Mouse (Mus musculus): ENCODE data around the gene D17H6S53E.
A peak's percentile ranks its signal among the peaks of the same experiment; 100 is the strongest.

Gene D17H6S53E

DNA sequence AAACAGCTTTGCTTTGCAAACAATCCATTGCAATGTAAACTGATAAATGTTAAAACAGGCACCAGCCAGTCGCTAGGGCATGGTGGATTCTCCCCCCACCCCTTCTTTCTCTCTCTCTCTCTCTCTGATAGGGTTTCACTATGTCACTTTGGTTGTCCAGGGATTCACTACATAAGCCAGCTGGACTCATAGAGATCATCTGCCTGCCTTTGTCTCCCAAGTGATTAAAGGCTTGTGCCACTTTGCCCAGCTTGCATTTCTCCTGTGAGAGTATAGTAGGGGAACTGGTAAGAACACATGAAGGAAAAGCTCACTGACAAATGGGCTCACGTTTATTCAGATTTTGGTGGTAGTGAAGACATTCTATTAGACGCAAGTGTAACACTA lies 6.0 kb downstream of the D17H6S53E start:
- DNase-seq (ENCODE audit: low spot score), result no peak

DNA sequence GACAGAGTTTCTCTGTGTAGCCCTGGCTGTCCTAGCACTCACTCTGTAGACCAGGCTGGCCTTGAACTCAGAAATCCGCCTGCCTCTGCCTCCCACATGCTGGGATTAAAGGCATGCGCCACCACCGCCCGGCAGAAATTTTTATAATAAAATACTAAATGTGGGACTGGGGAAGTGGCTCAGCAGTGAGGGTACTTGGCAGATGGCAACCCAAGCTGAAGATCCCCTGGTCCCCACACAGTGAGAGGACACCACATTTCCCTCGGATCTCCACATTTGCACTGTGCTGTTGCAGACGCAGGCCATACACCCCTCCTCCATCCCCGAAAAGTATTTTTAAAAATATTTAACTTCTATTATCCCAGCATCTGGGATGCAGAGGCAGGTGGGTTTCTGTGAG lies 7.3 kb downstream of the D17H6S53E start:
- DNase-seq (ENCODE audit: low spot score), result no peak

DNA sequence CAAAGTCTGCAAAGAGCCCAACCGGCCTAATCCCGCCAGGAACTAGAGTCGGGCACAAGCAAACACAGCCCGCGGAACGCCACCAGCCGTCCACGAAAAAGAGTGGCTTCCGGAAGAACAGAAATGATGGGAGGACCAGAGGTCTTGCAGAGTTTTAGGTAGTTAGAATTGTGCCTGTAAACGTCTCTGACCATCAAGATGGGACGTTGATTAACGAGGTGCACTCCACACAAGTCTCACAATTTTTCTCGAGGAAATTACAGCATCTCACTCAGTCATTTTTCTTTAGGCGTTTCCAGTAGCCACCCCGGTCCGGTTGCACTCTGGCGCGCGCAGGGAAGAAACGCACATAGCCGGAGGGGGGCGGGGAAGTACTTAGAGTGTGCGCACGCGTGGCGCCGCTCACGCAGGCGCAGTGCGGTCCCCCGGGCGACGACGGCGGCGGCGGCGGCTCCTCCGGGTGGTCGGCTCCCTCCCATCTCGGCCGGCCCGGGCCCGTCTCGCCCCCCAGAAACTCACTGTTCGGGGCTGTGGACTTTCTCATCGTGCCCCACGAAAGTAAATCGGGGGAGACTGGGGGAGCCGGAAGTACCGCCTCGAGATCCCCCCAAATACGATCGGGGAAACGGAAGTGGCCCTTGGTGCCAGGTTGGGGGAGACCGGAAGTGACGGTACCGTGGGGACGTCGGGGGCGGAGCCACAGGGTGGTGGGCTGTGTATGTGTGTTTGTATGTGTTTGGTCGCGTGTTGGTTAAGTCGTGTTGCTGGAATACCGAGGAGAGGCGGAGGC lies 8.8 kb downstream of the D17H6S53E start, which contains the start of gene Bag6:
Gene Bag6 (plus strand): TSS at position 378 of the 790 bp plus-strand sequence.
- DNase-seq (ENCODE audit: low spot score), result peak; percentile 94

DNA sequence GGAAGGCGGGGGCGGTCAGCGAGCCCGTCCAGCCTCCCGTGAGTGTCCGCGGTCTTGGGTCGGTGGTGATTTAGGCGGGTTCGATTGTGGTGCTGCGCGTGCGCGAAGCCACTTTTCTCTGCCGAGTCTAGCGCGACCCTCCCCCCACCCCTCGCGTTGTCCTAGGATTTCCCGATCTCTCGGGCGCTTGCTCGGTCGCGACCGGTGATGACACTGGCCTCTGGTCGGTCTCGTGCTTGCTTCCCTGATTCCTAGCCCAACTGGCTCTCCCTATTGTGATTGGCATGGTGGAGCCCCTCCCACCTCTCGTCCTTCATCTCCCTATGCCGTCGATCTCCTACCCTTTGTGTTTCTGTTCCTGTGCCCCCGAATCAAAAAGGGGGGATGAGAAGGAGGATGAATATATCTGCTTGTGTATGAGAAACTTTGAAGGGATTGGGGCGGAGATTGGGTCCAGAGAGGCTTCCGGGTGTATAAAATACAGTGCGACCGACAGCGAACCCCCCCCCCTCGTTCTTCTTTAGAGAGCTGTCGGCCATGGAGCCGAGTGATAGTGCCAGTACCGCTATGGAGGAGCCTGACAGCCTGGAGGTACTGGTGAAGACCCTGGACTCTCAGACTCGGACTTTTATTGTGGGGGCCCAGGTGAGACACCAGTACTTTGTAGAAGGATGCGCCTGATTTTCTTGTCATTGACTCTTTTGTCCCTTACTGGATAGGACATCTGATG lies 9.6 kb downstream of the D17H6S53E start:
- DNase-seq (ENCODE audit: low spot score), result no peak

DNA sequence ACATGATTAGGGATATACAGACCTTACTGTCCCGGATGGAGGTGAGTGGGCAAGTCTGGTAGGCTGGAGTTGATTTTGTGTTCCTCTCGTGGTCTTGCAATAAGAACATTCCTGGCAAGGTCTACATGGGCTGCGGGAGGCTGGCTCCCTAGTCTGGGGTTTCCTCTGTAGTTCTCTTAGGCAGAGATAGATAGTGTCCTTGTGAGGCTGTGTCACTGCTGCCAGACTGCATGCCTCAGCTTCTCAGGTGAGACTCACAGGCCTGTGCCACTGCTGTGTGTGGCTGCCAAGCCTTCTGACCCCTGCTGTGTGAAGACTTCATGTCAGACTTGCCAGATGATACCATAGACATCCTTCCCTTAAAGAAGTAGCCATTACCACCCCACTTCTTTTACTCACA lies 13.1 kb downstream of the D17H6S53E start:
- no peak for DNase-seq (ENCODE audit: low spot score)

DNA sequence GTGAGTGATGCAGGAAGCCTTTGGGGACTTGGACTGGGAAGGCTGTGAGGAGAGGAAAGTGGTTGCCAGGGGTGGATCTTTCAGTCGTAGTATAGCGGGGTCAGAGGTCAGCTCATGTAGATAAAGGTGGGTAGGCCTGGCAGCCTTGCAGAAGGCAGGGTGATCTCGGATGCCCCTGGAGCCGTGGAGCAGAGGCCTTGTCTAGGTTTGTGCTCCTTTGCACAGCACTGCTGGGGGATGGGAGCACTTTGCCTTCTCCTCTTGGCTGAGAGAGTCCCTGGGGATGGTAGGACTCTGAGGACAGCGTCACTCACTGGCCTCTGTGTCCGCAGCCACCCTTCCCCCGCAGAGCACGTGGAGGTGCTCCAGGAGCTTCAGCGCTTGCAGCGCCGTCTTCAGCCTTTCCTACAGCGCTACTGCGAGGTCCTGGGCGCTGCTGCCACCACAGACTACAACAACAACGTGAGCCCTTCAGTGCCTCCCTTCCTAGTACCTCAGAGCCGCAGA lies 14.4 kb downstream of the D17H6S53E start:
- no peak for DNase-seq (ENCODE audit: low spot score)

DNA sequence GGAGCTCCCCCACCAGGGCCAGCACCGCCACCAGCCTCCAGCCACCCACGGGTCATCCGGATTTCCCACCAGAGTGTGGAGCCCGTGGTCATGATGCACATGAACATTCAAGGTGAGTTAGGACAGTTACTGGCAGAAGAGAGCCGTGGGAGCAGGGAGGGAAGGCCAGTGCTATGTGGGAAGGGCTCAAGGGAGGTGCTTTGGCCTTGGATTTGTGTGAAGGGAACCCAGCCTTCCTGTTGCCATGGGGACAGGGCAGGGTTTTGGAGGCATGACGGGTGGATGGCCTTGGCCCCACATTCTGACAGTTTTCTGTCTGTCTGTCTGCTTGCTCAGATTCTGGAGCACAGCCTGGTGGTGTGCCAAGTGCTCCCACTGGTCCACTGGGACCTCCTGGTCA lies 15.8 kb downstream of the D17H6S53E start:
- no peak for DNase-seq (ENCODE audit: low spot score)

DNA sequence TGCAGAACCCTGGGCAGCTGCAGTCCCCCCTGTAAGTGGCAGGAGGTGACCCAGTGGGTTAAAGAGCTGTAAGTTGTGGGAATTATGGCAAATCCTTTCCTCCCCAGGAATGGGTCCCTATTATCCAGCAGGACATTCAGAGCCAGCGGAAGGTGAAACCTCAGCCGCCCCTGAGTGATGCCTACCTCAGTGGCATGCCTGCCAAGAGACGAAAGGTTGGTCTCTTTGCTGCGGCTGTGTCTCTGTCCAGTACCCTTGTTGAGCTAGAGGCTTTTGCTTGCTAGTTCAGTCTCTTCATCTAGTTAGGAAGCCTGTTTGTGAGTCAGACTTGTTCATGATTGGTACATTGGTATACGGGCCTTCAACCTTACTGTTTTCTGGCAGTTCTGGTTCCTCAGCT lies 20.0 kb downstream of the D17H6S53E start:
- no peak for DNase-seq (ENCODE audit: low spot score)

DNA sequence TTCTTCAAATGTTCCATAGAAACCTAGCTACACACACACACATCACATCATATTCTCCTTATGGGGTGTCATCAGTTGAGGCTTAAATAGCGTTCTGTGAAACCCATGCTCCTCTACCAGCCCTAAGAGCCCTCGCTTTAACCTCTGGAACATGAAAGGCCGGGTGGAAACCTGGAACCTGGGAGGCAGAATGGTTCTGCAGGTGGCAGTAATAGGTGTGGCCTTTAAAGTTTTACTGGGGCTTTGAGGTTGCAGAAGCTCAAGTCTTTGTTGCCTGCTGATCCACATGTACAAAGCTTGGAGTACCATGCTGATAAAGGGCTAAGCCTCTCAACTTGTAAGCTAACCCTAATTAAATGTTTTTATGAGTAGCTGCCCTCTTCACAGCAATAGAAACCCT lies 21.2 kb downstream of the D17H6S53E start:
- no peak for DNase-seq (ENCODE audit: low spot score)

DNA sequence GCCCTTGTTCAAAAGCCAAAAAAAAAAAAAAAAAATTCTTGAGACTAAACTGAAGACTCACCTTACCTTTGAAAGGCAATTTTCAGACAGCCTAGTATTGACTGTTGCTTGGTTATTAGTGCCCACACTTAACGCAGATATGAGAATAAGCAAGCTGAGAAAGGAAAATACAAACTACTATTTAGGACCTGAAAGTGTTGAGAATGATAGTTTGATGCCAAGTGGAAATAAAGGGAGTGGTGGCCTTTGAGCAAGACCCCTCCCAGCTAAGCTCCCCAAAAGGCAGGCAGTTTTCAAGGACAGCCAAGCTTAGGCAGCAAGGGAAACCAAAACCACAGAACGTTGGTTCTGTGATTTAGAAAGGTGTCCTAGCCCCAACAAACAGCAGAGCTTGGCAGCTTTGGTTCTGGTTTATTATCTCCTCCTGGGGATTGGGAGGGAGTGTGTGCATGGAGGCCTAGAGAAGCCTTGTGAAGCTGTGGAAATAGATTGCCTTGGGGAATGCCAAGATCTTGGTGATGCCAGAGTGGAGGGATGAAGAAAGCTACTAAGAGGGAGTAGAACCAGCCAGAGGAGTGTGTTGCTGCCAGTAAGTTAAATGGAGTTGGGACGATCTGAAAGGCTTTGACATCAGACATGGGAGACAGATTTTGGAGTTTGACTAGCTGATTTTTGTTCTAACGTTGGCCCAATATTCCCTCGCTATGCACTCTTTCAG lies 21.9 kb downstream of the D17H6S53E start:
- no peak for DNase-seq (ENCODE audit: low spot score)

DNA sequence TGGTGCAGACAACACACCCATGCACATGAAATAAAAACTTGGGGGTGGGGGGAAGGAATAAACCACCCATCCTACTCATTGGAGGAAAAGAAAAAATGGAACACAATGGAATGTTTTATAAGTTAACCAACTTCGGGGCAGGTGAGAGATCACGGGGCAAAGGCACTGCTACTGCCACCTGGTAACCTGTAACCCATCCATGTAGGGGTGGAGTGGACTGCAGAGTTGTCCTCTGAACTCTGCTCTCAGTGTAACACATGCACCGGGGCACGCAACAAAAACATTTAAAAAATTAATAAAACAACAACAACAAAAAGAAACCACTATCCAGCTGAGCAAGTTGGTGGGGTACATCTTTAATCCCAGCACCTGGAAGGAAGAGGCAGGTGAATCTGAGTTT lies 25.9 kb downstream of the D17H6S53E start:
- DNase-seq (ENCODE audit: low spot score), result no peak

DNA sequence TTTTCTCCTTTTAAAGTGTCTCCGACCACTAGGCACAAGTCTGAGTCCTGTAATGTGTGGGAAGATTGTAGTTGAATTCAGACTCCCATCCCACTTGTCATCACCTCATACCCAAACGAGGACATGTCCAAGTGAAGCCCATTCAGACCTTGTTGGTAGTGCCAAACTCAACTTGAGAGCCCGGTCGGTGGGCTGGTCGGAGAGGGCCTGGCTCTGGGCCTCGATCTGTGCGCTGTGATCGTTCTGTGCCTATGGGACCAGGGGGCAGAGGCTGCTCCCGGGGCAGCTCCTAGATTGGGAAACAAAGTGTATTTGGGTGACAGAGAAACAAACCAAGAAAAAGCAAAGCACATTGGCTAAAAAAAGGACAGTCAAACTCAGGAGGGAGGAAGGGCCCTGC lies 26.9 kb downstream of the D17H6S53E start:
- DNase-seq (ENCODE audit: low spot score), result no peak

DNA sequence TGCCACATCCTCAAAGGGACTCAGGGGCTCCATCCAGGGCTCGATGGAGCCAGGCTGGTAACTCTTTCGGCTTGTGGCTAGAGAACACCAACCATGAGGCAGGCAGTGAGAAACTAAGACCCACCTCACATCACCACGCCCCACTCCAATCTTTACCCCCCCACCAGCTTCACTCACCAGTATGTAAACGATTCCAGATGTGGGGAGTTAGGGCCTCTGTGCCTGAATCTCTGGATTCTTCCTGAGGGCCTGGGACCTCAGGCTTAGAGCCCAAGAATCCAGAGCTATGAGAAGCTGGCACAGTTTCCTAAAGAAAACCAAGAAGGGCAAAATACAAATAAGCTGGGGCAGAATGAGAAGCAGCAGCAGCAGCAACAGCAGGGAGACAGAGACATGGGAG lies 27.8 kb downstream of the D17H6S53E start:
- DNase-seq (ENCODE audit: low spot score), result no peak

DNA sequence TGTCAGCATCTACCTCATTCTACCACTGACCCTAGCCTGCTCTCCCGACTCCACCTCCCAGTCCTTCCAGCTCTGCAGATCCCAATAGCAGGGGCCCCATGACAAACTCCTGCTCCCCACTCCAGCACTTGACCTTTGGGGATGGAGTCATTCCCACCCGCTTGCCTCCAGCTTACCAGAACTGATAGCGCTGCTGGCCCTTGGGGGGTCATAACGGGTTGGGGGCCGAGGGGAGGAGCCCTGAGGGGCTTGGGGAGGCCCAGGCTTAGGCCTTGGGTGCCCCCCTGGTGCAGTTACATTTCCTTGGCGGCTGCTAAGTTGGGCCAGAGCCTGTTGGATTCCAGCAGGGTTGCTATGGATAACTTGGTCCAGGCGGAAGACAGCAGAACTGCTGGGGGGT lies 28.4 kb downstream of the D17H6S53E start:
- DNase-seq (ENCODE audit: low spot score), result no peak

DNA sequence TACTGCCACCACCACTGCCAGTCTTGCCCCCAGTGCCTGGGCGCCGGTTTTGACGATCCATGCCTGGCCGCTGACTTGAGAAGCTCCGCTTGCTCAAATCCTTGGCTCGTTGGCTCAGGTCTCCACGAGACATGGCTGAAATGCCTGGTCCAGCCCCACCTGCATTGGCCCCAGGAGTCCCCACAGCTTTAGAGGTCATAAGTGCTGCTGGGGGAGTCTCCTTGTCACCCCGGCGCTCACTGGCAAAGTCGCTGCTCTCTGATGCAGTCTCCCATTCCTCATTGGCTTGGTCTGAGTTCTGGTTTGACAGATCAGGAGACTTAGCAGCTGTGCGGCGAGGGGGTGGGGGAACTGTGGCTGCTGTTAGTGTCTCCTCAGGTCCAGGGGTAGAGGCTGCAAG lies 29.3 kb downstream of the D17H6S53E start:
- no peak for DNase-seq (ENCODE audit: low spot score)

DNA sequence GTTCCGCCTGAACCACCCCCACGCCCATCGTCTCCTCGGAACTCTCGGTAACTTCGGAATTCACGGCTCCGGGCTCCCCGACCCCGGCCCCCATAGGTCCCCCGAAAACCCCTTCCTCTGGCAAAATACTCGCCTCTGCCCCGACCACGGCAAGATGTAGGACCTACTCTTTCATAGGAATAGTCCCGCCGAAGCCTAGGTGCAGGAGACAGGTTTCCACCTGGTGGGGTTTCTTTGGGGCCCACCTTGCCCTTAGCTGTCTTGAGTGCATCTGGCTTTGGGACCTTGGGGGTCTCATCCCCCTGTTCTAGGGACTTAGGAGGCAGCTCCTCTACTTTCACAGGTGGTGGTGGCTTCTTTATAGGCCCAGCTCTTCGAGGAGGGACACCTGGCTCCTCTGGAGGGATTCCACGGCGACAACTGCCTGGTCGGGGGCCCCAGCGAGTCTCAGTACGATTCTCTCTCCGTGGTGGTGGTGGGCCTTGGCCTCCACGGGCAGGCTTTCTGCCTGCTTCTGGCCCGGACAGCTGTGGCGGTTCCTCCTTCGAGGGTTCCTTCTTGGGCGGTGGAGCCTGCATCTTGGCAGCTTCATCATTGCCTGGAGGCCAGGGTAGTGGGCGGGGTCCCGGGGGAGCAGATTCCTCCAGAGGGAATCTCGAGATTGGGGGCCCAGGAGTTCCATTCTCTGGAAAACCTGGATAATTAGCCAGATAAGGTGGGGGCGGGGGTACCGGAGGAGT lies 30.5 kb downstream of the D17H6S53E start:
- DNase-seq (ENCODE audit: low spot score), result no peak

DNA sequence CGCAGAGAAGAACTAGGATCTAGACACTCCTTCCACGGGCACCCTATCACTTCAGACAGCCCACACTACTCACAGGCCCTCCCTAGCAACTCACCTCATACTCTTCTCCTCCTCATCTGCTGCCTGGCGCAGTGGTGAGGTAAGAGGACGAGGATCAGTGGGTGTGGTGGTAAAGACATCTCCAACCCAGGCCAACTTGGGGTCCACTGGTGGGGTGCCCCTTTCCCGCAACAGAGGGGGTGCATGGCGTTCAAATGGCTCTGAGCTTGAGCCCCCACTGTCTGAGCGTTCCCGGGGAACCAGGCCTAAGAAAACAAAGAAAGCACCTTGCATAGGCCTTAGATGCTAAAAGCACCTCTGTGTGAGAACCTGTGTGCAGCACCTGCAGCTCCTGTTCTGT lies 31.1 kb downstream of the D17H6S53E start:
- DNase-seq (ENCODE audit: low spot score), result no peak

DNA sequence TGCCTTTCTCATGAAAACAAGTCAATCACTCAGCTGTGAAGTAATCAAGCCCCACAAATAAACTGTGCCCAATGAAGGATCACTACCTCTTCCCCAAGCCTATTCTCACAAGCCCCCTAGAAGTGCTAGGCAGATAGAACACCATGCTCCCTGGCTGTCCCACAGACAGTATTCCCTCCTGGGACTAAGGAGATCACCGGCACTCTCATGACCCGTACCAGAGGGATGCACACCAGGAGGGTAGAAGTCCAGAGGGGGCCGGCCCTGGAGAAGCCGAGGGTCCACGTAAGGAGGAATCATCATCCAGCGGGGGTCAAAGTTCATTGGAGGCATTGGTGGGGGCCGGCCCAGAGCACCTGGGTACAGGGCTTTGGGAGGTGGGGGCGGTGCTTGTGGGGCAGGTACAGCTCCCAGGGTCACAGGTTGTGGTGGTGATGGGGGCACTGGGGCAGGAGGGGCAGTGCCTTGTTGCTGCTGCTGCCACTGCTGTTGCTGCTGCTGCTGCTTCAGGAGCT lies 31.5 kb downstream of the D17H6S53E start:
- no peak for DNase-seq (ENCODE audit: low spot score)

DNA sequence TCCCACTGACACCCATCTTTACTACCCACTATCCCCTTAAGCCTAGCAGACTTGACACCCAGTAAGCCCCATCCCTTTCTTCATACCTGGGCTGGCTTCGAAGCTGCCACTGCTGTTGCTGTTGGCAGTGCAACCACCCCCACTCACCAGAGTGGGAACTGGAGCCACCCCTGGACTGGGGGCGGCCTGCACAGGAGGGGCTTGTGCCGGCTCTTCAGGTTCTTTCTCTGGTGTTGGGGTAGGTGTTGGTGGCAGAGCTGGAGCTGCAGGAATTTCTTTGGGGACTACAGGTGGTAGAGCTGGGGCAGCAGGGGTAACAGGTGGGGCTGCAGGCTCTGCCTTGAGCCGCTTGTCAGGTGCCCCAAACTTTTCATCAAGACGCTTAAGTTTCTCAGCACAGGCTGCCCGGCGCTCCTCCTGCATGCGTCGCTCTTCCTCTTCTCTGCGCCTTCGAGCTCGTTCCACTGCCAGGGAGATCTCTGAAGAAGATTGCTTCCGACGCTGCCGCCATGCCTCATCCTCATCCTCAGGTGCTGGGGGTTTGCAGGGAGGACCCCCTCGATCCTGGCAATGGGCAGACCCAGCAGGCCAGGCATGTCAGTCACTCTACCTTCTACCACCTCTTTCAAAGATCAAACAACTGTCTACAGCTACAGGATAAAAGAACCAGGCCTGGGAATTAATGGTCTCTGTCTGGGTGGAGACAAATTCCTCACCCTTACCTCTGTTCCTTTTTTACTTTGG lies 32.8 kb downstream of the D17H6S53E start:
- DNase-seq (ENCODE audit: low spot score), result no peak

DNA sequence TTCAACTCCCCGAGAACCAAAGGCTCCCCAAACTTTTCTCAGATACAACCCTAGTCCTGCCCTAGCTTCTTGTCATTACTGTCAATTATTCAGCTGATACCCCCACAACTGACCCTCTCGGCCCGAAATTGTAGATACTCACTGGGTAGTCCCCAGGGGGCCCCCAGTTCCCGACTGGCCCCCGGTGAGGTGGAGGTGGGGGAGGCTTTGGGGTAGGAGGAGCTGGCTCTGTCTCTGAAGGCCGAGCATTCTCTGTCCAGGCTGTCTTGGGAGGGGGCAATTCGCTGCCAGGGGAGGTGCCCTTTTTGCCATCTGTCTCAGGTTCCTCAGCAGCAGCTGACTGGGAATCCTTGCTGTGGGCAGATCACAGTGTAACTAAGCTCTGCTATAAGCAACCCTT lies 33.5 kb downstream of the D17H6S53E start:
- no peak for DNase-seq (ENCODE audit: low spot score)

DNA sequence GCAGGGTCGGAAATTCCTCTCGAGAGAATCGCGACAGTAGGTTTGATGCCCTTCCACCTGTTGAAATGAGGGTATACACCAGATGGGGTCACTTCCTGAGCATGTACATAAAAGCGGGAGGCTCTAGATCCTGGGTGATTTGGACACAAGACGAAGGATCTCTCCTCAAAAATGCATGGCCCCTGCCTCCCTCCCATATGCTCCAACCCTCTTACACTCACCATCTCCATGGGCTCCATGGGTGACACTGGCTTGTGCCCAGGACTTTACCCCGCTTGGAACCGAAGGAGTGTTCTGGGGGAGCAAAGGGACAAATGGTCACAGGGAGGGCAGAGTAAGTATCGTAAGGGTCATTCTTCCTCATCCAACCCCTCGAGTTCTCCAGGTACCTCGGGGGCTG lies 35.2 kb downstream of the D17H6S53E start:
- DNase-seq (ENCODE audit: low spot score), result no peak

Data from urinary bladder, postnatal 14 days (tissue).